Mouse (Mus musculus) G1E (cell line): Measurements from ENCODE around the gene Elovl6. TPM values are rescaled to one million over a fixed set of nuclear protein-coding genes. Genes with fewer than 3 reads are reported as not detected.

Experiments
- ATAC-seq: 2 replicates; pipeline ENCODE4 v1.8.0; 2016; ENCODE audit warnings: mild to moderate bottlenecking; ENCODE audit not compliant: insufficient number of reproducible peaks, poor library complexity, low FRiP score, severe bottlenecking; ENCODE audit errors: extremely low read depth
- DNase-seq: peaks from one replicate; pipeline ENCODE4 v3.0.0; 2012; ENCODE audit warnings: low spot score
- H3K27me3 ChIP-seq: 2 replicates; pipeline ENCODE4 v1.6.1; 2012; ENCODE audit warnings: mild to moderate bottlenecking, low read length, inconsistent platforms; ENCODE audit not compliant: insufficient read depth
- H3K36me3 ChIP-seq: replicated peaks from 2 replicates; pipeline ENCODE3; 2012; ENCODE audit warnings: mild to moderate bottlenecking, inconsistent platforms
- H3K4me1 ChIP-seq: 2 replicates; pipeline ENCODE4 v1.6.1; 2012; ENCODE audit warnings: low read depth, low read length, inconsistent platforms, mixed read lengths; ENCODE audit not compliant: insufficient read depth
- H3K4me3 ChIP-seq: 2 replicates; pipeline ENCODE4 v1.5.1; 2012; ENCODE audit warnings: low read depth, mild to moderate bottlenecking, inconsistent platforms, low read length, moderate library complexity, mixed read lengths
- H3K9me3 ChIP-seq: replicated peaks from 2 replicates; pipeline ENCODE4 v1.6.1; 2012; ENCODE audit warnings: inconsistent platforms
- CTCF ChIP-seq: IDR thresholded peaks from 2 replicates; pipeline ENCODE4 v1.5.1; 2012; ENCODE audit warnings: low read depth, low read length, inconsistent platforms, mixed read lengths
- GATA1 ChIP-seq: IDR thresholded peaks from 2 replicates; pipeline ENCODE4 v1.6.1; 2012; ENCODE audit warnings: borderline replicate concordance, low read length, inconsistent platforms, mixed read lengths
- GATA2 ChIP-seq: IDR thresholded peaks from 2 replicates; pipeline ENCODE4 v1.6.1; 2012; ENCODE audit warnings: low read depth, low read length, inconsistent platforms, borderline replicate concordance
- POLR2AphosphoS5 ChIP-seq: IDR thresholded peaks from 2 replicates; pipeline ENCODE4 v1.6.1; 2012; ENCODE audit warnings: low read depth, low read length, inconsistent platforms; ENCODE audit not compliant: insufficient replicate concordance
- TAL1 ChIP-seq: conservative IDR thresholded peaks from 2 replicates; pipeline ENCODE4 v1.6.1; 2012; ENCODE audit warnings: low read depth, low read length, inconsistent platforms, mixed read lengths
- polyA plus RNA-seq: library from polyadenylated mRNA; stranded (reverse); fragments of >175 nt; gene quantifications from 2 replicates; pipeline ENCODE4 v1.2.3, GENCODE M21; 2012
- total RNA-seq, 2 experiments: library from RNA; stranded (forward) in 1 of 2; stranded (reverse) in 1 of 2; fragments of 200-1000 nt in 1 of 2; fragments of >200 nt in 1 of 2; fragmentation: Nextera tagmentation in 1 of 2; gene quantifications; 2 replicates each; pipeline ENCODE4 v1.2.3; 2014 to 2017

Elovl6 gene
- total and polyA plus RNA-seq, 3 experiments: 2.3 to 20.4 (median 20.4) TPM

DNA sequence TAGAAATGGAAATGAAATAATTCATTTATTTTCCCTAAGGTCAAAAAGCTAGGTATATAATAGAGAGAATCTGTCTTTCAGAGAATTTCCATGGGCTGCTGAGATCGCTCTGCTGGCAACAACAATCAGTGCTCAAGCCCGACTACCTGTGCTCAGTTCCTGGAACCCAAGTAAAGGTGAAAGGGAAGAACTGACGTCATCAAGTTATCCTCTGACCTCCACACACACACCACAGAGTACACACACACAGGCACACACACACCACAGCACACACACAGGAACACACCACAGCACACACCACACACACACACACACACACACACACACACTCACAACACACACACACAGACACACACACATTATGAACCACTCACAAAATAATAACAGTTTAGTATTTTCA lies 5.1 kb upstream of the Elovl6 start:
- ATAC-seq: no peak
- H3K4me1 ChIP-seq: peaks cover 6% of the 10 kb centered on the region
- no peak for DNase-seq
- no peaks in the 10 kb centered on the region for H3K9me3 ChIP-seq
- no peak overlapping the region for H3K4me3 ChIP-seq
- no peak for TF ChIP-seq TAL1
- TF ChIP-seq POLR2AphosphoS5: no peak
- TF ChIP-seq CTCF: no peak
- TF ChIP-seq GATA2: no peak
- no peak for TF ChIP-seq GATA1
- H3K27me3 ChIP-seq: peaks cover 3% of the 10 kb centered on the region; the same call in 1 of the 2 replicates
- no peaks in the 10 kb centered on the region for H3K36me3 ChIP-seq

DNA sequence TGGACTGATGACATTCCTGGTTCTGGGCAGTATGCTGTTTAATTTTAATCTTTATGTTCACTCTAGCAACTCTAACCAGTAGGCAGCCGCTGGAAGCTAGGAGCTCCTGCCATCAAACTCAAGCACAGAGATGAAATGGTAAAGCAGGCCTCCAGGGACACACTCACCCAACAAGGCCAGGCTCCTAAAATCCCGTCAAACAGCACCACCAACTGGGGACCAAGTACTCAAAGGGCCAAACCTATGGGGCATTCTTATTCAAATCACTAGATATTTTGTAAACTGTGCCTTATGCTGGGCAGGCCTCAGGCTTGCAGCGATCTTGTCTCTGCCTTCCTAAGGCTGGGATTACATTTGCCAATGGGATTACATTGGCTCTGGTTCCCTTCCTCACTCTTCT lies 2.8 kb upstream of the Elovl6 start:
- Histone ChIP-seq H3K9me3 (no peaks in the 10 kb centered on the region), H3K4me3 (no peak overlapping the region), H3K36me3 (no peaks in the 10 kb centered on the region), H3K27me3 (peaks cover 3% of the 10 kb centered on the region; the same call in 1 of the 2 replicates), H3K4me1 (peaks cover 11% of the 10 kb centered on the region)
- TF ChIP-seq CTCF (no peak), POLR2AphosphoS5 (no peak), TAL1 (no peak), GATA2 (no peak), GATA1 (no peak)
- no peak for DNase-seq
- no peak for ATAC-seq

DNA sequence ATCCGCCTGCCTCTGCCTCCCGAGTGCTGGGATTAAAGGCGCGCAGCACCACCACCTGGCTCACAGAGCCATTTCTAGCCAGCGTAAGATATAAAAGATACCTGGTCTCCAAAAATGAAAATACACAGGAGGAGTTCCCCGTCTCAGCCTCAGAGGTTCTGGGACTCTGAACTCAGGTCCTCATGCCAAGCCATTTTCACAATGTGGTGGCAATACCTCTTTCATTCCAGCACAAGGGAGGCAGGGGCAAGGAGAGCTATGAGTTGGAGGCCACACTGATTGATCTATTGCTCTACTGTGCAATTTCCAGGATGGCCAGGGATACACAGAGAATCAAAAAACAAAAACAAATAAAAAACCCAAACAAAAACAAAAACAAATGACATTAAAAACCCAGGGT lies 1.7 kb upstream of the Elovl6 start:
- peaks cover 22% of the 10 kb centered on the region for H3K4me1 ChIP-seq
- TF ChIP-seq GATA1 (no peak), POLR2AphosphoS5 (no peak), TAL1 (no peak), GATA2 (no peak), CTCF (no peak)
- no peak overlapping the region for H3K4me3 ChIP-seq
- DNase-seq (no peak), ATAC-seq (no peak)
- H3K36me3 ChIP-seq: no peaks in the 10 kb centered on the region
- H3K27me3 ChIP-seq: peaks cover 3% of the 10 kb centered on the region; the same call in 1 of the 2 replicates
- no peaks in the 10 kb centered on the region for H3K9me3 ChIP-seq

DNA sequence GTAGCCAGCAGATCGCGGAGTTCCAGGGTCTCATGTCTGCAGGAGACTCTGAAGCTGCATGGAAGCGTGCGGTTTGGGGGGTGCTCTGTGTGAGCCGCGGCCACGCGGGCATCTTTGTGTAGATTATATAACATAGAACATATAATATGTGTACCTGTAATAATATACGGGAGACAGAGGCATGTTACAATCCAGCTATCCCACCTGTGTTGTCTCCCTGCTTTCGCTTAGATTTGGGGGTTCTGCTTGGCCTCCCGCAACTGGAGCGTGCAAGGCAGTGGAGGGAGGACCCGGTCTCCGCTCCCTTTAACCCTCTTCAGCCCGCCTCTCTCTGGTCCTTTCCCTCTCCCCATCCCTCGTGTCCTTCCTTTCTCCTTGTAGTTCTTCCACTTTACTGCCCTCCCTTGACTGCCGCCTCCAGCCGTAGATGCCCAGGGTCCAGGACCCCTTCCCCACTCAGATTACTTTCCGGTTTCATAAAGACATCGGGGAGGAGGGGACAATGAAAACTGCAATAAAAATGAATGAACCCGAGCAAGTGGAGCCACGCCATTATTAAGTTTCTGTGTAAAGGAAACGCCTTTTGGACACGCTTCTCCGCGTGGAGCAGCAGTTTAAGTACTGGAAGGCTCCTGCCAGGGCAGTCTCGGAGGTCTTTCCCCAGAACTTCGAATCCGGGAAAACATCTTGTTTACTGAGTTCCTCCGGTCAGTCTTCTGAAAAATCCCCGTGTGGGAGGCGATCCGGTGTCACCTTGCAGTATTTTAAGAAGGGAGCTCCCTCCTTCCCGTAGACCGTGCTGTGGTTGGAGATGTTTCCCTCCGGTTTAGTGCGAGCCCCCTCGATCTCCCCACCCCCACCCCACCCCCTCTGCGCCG lies 949 bp downstream of the Elovl6 start:
- ATAC-seq: no peak

DNA sequence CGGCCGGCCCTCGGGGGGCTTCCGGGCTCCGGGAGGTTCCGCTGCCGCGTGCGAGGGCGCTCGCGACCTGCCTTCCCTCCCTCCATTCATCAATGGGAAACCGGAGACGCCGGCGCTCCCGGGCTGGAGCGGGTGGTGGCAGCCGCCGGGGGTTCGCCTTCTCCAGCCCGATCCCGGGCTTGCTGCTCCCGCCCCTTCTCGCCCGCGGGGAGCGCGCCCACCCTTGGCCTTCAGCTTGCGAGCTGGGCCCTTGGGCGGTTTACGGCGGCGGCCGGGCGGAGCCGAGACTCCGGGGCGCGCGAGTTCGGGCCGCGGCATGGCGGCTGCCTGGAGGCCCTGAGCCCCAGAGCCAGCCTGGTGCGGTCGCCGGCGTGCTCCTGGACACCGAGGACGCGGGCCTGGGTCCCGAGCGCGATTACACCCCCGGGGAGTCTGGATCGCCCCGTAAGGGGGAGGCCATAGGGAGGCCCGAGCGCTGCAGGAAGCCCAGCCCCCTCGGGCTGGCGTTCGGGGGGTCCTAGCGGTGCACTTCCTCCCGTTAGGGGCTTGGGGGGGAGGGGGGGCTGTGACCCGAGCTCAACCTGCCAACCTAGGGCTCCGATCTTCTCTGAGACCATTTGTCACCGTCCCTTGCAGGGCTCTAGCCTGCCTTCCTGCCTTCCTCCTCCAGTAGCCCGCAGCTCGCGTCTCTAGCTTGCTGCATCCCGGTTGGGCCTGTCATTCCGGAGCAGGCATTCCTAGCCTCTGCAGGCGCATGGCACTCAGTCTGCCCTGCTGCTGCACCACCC lies 1.8 kb downstream of the Elovl6 start:
- Histone ChIP-seq H3K4me1 (peaks cover 48% of the 10 kb centered on the region), H3K4me3 (peak overlapping the region; percentile 73)
- ATAC-seq: no peak

More for the DNA sequence above, 949 bp downstream of the Elovl6 start:
- DNase-seq: peak; percentile 61
- Histone ChIP-seq H3K4me3 (peak overlapping the region; percentile 73), H3K9me3 (no peaks in the 10 kb centered on the region), H3K4me1 (peaks cover 43% of the 10 kb centered on the region), H3K27me3 (no peaks in the 10 kb centered on the region), H3K36me3 (peaks cover 16% of the 10 kb centered on the region)
- TF ChIP-seq GATA1 (no peak), TAL1 (no peak), CTCF (no peak), POLR2AphosphoS5 (no peak), GATA2 (no peak)

DNA sequence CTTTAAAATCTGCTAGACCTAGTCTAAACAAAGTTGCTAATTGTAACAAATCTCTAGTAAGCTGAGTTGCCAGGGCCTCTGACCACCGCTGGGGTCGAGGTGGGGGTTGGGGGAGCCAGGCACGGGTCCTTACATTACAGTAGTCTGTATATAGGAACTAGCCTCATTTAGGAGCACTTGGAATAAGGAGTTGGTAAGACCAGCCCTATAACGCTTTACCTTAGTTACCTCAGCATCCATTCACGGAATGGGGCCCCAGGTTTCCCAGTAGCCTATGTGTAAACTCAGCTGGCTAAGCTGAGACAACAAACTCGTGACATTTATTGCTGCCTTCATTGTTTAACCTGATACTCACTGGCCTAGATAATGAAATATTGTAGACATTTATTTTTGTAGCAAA lies 3.3 kb downstream of the Elovl6 start:
- H3K4me1 ChIP-seq: peaks cover 48% of the 10 kb centered on the region
- H3K36me3 ChIP-seq: peaks cover 38% of the 10 kb centered on the region
- no peaks in the 10 kb centered on the region for H3K27me3 ChIP-seq
- DNase-seq (no peak), ATAC-seq (no peak)
- TF ChIP-seq CTCF (no peak), GATA2 (no peak), POLR2AphosphoS5 (no peak), GATA1 (no peak), TAL1 (no peak)
- peak overlapping the region; percentile 39; the same call in 1 of the 2 replicates for H3K4me3 ChIP-seq
- H3K9me3 ChIP-seq: no peaks in the 10 kb centered on the region

More for the DNA sequence above, 1.8 kb downstream of the Elovl6 start:
- TF ChIP-seq GATA1 (no peak), GATA2 (no peak), TAL1 (no peak), CTCF (no peak), POLR2AphosphoS5 (no peak)
- DNase-seq: peak; percentile 70
- Histone ChIP-seq H3K9me3 (no peaks in the 10 kb centered on the region), H3K36me3 (peaks cover 23% of the 10 kb centered on the region), H3K27me3 (no peaks in the 10 kb centered on the region)
